Mouse (Mus musculus) ovary, postnatal 14 days (tissue): ENCODE data around the gene 1110008L16Rik.
"Not testable (repeated sequence)": the region's sequence is repeated elsewhere in the genome, so short reads cannot be mapped to it uniquely, and the experiment has no call there.

Experiments used
- DNase-seq: peaks from one replicate; pipeline ENCODE4 v3.0.0; 2022; ENCODE audit warnings: low spot score

1110008L16Rik gene

DNA sequence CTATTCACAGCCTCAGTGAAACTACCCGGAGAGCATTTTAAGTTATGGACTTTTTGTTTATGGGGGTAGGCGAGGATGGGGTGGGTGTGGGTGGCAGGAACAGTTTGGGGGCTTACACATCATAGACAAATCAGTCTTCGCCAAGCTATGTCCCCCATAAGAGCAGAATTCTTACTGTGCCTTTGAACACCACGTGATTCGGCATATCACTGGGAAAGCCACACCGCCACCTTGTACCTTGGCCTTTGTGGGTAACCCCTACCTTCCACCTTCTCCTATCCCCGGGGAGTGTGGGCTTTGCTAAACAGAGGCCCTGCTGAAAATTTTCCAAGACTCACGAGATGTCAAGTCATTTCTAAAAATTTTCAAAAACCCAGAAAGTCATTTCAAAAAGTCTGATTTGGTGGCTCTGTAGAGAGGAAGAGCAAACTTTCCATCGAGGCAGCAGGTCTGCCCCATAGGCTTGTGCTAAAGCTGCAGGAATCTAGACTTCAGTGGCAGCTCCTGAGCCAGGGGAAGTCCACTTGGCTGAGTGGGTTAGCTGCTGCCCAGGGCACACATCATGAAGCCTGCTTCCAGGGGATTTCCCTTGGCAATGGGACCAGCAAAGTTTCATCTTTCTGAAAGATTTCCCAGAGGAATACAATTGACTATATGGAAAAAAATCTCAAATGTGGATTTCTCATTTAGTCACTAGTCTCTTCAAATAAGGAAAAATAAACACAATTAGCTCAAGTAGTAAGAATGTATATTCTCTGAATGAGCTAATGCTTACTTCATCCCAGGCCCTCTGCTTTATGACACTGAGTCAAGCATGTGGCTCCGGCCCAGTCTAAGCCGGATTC is 93.6 kb downstream of the 1110008L16Rik start:
- DNase-seq = no peak

DNA sequence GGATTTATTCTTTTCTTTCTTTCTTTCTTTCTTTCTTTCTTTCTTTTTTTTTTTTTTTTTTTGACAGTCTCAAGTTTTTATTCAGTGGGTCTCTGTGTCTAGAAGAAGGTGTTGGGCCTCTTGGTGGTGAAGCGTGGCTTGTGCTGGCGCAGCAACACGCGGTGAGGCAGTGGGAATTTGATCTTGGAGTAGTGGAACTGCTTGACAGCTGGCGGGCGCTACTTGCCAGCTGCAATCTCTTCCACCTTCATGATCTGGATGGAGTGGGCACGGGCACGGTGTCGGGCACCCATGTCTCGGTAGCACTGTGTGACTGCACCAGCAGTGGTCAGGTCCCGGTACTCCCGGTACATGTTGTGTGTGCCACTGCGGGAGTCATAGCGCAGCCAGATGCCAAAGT is 96.2 kb downstream of the 1110008L16Rik start:
- DNase-seq = not testable (repeated sequence)

DNA sequence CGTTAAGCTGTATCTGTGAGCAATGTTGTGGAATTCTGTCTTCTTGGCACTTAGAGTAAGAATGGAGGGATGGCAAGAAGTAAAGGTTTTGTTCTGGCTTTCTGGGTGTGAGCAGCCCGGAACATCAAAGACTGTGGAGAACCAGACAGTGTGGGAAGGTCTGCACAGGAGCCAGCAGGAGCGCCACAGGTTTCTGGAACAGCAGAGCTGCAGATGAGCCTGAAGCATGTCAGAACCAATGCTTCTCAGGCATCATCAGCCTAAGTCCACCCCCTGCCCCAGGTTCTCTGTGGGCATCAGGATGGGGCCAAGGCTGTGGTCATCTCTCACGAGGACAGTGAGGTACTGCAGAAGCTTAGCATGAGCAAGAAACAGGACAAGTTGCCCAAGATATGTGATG is 97.2 kb downstream of the 1110008L16Rik start:
- DNase-seq = no peak

DNA sequence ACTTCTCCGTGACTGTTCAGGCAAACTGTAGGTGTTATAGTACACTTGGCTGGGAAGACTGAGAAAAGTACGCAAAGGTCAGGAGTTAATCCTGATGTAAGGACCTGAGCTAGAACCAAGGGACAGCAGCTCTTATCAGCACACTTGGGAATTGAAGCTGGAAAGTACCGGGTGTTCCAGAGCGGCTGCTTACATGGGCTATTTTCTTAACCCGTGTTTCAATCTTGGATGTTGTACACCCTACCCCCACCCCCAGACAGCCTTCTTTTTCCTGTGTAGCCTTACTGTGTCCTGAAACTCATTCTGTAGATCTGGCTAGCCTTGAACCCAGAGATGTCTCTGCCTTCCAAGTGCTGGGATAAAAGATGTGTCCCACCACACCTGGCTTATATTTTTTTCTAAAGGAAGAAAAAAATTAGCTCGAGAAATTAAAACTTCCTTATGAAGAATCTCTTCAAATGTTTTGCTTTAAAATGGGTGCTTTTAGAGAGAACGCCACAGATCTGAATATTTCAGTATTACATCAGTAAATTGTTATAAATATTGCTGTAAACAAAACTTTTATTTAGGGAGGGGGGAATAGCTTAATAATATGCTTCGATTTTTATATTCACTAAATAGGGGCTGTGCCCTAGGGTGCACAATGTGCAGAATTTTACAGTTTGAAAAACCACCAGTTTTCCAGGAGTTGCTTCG is 98.3 kb downstream of the 1110008L16Rik start:
- no peak for DNase-seq

DNA sequence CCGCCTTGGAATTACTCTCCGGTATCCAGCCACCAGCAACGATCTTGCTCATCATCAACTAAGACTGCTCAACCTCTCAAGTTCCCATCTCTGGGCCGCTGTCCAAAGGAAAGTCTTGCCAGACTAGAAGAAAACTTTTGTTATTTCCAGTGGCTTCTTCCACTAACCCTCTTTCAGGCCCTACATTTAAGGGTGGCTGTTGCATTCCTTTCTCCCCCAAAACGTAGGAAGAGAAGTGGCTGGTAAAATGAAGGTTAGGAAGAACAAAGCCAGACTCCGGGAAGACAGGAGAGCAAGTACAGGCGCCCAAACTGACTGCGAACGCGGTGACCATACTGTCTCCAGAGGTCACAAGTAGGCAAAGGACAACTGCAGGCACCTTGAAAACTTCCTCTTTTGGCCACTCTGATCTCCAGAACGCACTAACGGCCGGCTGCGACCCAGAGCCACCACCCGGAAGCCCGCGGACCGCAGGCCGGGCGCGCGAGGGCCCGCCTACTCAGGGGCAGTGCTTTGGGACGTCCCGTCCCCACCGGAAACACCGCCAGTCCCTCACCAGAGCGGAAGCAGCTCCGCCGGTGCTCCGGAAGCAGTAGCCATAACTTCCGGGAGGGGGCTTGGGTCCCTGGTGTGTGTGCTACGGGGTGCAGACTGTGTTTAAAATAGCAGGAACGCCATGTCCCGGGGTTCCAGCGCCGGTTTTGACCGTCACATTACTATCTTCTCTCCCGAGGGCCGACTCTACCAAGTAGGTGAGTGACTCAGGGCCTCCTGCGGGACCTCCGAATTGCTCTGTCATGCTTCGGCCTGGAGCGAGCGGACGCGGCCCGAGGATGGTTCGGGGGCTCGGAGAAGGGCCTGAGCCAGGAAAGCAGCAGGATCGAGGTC is 99.1 kb downstream of the 1110008L16Rik start:
- peak; percentile 83 for DNase-seq

DNA sequence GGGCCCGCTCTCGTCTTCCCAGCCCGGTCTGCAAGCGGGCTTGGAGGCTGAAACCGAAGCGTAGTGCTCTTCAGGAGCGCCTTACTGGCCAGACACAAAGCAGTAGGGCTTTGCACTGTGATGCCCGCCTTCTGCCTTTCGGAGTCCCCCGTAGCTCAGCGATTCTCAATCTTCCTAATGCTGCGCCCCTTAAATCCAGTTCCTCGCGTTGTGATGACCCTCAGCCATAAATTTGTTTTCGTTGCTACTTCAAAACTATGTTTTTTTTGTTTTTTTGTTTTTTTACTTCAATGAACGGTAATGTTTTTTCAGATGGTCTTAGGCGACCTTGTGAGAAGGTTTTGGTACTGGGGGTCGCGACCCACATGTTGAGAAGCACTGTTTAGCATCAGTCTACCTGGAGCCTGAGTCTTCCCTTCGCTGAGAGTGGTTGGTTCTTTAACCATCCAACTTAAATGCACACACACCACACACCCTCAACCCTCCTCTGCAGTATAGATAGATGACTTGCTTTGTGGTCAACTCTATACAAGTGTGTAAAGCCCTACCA is 99.8 kb downstream of the 1110008L16Rik start:
- no peak for DNase-seq

DNA sequence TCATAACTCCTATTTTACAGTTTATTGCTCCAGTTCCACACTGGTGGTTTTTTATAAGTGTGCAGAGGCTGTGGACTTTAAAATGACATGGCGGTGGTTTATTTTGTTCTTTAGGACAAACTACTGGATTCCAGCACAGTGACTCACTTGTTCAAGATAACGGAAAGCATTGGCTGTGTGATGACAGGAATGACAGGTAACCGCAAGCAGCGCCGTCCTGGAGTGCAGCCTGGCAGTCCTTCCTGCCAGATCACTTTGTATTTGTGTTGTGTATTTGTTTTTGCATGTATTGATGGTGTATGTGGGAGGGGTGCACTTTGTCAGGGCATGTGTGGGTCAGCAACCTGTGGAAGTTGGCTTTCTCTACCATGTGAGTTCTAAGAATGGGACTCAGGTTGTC is 108.5 kb downstream of the 1110008L16Rik start:
- DNase-seq = no peak

DNA sequence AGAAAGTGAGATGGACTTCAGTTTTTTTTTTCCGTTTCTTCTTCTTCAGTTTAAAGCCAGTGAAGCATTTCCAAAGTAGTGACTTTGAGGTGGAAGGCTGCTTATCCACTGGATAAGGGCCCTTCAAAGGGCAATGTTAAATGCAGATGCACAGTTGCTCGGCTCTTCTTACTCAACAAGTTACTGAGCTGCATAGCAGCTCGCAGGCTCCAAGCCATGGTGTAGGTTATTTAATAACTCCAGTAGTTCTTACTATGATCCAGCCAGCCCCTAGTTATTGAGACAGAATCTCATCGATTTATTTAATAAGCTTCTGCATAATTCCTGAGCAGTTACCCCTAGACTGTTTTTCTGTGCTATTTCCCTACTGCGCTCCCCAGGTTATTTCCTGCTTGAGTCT is 115.9 kb downstream of the 1110008L16Rik start:
- no peak for DNase-seq

DNA sequence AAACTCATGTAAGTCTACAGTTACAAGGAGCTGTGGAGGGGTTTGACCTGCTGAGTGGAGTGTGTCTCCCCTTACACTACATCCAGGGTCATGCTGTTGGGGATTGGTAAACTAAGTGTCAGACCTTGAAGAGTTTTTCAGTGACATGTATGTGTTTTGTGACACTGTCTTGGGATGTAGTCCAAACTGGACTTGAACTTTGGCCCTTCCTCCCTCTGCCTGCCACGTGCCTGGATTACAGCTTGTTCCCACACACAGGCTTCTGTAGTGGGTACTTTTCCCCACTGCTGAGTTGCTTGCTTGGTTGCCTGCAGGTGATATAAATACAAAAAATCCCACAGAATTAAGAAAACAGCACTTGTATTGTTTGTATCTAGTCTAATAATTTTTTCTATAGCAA is 116.4 kb downstream of the 1110008L16Rik start:
- no peak for DNase-seq

DNA sequence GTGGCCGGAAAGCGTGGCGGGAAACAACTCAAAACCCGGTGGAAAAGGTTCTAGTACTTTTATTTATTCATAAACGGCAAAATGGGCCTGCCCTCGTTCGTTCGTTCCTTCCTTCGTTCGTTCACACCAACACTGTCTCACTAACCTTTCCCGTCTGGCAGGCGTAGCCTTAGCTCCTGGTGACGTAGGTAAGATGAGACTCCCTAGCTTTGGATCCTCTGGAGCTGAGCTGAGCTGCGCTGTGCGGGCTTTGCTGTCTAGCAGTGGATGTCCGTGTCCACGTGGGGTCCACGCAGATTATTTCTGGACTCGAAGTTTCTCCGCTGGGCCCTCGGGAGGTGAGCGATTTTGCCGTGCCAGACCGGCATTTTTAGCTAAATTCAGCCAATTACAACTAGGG is 120.8 kb downstream of the 1110008L16Rik start:
- no peak for DNase-seq

DNA sequence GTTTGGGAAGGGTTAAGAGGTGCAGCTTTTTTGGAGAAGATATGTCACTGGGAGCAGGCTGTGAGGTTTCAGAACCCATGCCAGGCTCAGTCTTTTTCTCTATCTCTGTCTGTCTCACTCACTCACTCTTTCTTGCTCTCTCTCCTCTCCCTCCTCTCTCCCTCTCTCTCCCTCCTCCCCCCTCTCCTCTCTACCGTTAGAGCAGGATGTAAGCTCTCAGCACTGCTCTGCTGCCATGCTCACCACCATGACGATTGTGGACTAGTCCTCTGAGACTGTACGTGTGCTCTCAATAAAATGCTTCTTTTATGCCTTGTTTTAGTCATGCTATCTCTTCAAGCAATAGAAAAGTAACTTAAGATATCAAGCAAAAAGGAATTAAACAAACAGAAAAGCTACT is 122.7 kb downstream of the 1110008L16Rik start:
- no peak for DNase-seq

DNA sequence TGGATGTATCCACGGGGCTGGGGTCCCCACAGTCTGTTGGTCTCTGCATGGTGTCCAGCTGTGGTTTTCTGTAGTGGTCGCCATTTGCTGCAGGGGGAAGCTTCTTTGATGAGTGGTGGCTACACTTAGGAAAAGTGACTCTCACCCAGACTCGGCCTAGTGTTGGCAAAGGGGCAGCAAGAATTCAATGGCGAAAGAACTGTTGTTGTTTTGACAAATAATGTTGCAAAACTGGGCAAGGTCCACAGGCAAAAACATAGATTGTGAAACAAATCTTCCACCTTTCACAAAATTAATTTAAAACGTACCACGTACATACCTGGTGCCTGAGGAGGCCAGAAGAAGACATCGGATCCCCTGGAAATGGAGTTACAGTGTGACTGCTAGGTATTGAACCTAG is 126.9 kb downstream of the 1110008L16Rik start:
- no peak for DNase-seq

DNA sequence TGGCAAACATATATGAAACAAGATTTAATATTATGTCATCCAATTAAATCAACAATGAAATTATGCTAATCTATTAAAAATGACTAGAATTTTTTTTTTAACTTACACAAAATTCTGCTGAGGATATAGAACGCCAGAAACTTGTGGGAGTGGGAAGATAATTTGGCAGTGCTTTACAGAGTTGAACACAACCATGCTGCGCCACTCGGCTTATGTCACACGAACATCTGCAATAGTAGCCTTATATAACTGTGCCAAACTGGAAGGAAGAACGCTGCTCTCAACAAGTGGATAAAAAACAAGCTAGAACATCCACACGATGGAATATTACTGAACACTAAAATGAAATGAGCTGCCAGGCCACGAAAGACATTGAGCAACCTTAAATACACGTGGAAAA is 129.8 kb downstream of the 1110008L16Rik start:
- no peak for DNase-seq

DNA sequence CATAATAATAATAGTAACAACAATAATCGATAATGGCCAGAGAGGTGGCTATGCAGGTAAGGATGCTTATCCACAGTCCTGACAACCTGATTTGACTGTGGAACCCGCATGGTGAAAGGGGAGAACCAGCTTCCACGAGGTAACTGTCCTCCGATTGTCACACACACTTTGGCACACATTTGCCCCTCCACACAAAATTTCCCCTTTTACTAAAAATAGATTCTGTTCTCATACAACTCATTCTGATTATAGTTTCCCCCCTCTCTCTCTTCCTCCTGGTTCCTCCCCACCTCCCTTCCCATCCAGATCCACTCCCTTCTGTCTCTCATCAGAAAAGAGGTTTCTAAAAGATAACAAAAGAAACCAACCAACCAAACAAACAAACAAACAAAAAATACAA is 130.6 kb downstream of the 1110008L16Rik start:
- DNase-seq = no peak
